Mouse (Mus musculus) gastrocnemius, postnatal 10 days (tissue): ENCODE measurements around the gene Pex16. TPM values are rescaled to one million over a fixed set of nuclear protein-coding genes. Genes with fewer than 3 reads are reported as not detected.

Source experiments
- DNase-seq: peaks from one replicate; pipeline ENCODE4 v3.0.0; 2021; ENCODE audit warnings: mixed read lengths
- long read RNA-seq, 2 experiments: library from polyadenylated mRNA; stranded (forward); transcript quantifications; one replicate each; pipeline ENCODE4 v2.0.0; 2021
- total RNA-seq, 2 experiments: library from RNA; stranded (reverse); gene quantifications; 2 replicates each; pipeline ENCODE4 v1.2.3; 2021

Pex16 gene
- 10 to 100 TPM; 19.0 to 22.2 TPM for total RNA-seq
- long read RNA-seq, experiment 1, transcript Pex16-201 (11 exons, 1,392 nt): major isoform, 22 of 23 reads
- long read RNA-seq, experiment 1, partial matches to known transcripts: 0 of 23 reads
- long read RNA-seq, experiment 1, other reads (novel, unspliced or antisense): 1 of 23 reads
- long read RNA-seq, experiment 2, transcript Pex16-201 (11 exons, 1,392 nt): major isoform, 12 of 15 reads
- long read RNA-seq, experiment 2, partial matches to known transcripts: 2 of 15 reads
- long read RNA-seq, experiment 2, other reads (novel, unspliced or antisense): 1 of 15 reads

DNA sequence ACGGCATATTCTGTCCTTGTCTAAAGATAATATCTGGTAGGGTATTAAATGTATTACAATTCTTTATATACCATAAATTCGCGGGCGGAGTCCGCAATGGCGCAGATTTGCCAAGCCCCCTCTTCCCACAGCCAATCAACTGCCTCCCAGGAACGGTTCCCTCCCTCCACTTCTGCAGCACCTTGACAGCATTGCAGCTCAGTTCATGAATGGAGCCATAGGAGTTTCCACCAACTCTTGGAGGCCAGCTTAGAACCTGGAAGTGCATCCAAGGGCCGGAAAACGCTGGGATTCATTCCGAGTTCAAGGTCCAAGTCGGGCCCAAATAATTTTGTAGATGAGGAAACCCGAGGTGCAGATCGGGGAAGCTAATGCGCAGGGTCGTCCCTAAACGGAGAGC lies at the start of gene Pex16, which contains the start of gene Large2:
Gene Pex16, plus strand, starts transcription at position 163 of the 400 bp plus-strand sequence.
Gene Large2, minus strand, starts transcription at position 356 of the 400 bp plus-strand sequence.
- DNase-seq: no peak

DNA sequence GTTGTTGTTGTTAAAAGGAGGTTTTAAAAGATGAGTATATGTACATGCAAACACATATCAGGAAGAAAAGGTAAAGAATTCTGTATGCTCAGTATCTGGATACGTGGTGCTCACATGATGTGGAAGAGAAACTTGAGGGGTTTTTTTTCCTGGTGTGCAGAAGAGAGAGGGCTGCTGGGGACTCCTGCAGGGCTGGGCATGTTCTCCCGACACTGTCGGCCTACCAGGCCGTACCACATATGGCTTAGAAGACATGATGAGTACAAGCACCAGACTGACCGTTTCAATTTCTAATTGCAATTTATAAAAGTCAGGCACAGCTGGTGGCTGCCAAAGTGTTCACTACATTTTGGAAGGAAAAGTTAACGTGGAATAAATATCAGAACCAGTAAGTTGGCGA lies 48.8 kb upstream of the Pex16 start:
- DNase-seq: no peak

DNA sequence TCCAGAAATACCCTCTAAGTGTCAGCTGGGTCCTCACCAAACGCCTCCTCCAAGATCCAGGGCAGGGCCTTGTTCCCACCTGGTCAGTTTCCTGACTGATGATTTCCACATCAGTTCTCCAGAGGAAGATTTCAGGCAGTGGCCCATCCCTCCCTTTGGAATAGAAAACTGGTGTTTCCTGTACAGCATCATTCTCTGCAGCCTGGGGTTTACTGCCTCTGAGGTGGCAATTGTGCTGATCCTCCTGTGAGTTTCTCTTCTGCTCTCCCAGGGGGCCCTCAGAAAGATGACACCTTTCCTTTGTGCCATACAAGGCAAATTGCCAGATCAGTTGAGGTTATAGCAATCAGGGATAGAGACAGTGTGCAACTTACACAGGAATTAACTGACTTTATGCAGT lies 48.3 kb upstream of the Pex16 start:
- DNase-seq: no peak

- no peak for DNase-seq
Observed at GRCm38 (mm10) chr2:92327601-92328000, 46.9 kb upstream of the Pex16 start.

- no peak for DNase-seq
Observed at GRCm38 (mm10) chr2:92328206-92328605, 46.3 kb upstream of the Pex16 start.

GRCm38 (mm10) chr2:92330840-92331239 lies 43.6 kb upstream of the Pex16 start:
- DNase-seq: no peak

DNA sequence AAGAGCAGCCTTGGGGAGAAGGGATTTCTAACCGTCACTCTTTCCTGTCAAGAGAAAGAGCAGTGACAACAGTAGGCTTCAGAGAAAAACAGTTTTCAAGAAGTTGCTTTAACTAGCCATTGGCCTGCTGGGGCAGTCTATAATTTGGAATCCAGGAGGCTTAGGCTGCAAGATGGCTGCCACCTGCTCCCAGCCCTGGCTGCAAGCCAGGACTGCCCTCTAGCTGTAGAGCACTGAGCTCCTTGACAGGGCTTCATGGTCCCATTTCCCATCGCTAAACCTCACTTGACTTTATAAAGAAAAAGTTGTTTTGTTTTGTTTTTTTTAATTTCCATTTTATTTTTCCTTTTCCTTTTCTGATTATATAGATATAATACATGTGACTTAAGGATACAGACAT lies 43.1 kb upstream of the Pex16 start:
- DNase-seq: no peak

DNA sequence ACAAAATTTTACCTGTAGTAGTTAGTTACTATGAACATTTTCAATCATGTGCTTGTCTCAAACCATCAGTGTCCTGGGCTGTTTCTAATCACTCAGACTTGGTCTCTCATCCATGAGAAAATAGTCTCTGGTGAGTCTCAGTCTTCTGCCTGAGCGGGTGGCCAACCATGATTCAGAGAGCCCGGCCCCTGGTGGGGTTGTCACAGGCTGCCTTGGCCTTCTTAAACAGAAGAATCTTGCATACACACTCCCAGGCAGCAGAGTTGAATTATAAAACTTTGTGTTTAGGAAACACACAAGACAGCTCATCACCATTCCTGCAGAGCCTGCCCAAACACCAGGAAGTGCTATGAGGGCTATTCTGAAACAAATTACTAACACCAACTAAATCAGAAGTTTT lies 42.6 kb upstream of the Pex16 start:
- DNase-seq: no peak

GRCm38 (mm10) chr2:92342418-92342817 lies 32.1 kb upstream of the Pex16 start:
- no peak for DNase-seq

DNA sequence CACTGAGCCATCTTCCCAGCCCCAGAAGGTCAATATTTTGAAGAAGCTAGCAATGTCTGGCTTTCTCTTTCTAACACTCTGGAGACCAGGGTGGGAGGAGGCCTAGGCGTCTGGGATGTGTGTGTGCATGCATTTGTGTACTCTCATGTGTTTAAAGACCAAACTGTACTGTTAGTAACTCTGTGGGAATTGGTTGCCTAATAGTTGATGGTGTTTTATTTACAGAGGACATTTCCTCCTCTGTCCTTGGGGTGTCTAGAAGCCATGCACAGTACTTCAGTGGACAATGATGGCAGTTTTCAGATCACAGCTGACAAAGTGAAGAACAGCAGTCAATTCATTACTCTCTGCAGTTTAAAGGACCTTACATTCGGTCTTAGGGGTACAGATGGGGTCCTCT lies 27.3 kb upstream of the Pex16 start:
- DNase-seq: no peak

- no peak for DNase-seq
Observed at GRCm38 (mm10) chr2:92349589-92350425, 24.7 kb upstream of the Pex16 start.

DNA sequence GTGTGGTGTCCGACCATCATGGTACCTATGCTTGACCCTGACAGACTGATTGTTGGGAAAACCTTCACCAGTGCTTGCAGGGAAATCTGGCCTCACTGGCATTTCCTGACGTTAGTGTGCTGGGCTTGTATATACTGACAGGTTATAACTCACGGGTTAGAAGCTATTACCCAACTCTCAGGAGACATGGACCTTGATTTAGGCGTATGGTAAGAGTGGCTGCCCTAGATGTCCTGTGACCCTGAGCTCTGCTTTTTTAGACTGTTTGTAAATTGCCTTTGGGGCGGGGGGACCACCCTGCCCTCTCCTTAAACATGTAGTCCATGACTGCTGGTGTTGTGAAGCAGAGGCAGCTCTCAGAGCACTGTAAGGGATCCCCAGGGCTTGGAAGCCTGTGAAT lies 23.8 kb upstream of the Pex16 start:
- DNase-seq: no peak

GRCm38 (mm10) chr2:92353402-92353801 lies 21.1 kb upstream of the Pex16 start:
- no peak for DNase-seq

- no peak for DNase-seq
Observed at GRCm38 (mm10) chr2:92354224-92354623, 20.3 kb upstream of the Pex16 start.

GRCm38 (mm10) chr2:92359301-92359700 lies 15.2 kb upstream of the Pex16 start:
- DNase-seq: no peak

DNA sequence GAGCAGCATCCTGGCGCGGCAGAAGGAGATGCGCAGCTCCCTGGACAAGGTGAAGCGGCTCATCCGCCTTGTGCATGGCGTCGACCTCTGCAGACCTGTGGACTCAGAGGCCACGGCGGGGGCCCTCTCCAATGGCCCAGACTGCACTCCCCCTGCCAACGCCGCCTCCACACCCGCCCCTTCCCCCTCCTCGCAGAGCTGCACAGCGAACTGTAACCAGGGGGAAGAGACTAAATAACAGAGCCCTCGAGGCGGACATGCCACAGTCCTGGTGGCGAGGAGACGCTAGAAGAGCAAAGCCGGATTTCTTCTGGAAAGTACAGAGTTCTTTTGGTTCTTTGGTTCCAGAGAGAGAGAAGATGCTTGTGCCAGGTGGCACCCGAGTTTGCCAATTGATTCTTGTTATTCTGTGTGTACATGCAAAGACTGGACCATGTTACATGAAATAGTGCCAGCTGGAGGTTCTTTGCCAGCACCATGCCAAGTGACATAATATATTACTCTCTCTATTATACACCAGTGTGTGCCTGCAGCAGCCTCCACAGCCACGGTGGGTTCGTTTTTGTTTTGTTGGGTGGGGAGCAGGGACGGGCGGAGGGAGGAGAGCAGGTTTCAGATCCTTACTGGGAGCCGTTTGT lies 14.2 kb upstream of the Pex16 start:
- no peak for DNase-seq

- DNase-seq: no peak
Observed at GRCm38 (mm10) chr2:92360893-92361292, 13.6 kb upstream of the Pex16 start.

- no peak for DNase-seq
Observed at GRCm38 (mm10) chr2:92361795-92362194, 12.7 kb upstream of the Pex16 start.

GRCm38 (mm10) chr2:92362571-92363228 lies 11.8 kb upstream of the Pex16 start:
- no peak for DNase-seq

DNA sequence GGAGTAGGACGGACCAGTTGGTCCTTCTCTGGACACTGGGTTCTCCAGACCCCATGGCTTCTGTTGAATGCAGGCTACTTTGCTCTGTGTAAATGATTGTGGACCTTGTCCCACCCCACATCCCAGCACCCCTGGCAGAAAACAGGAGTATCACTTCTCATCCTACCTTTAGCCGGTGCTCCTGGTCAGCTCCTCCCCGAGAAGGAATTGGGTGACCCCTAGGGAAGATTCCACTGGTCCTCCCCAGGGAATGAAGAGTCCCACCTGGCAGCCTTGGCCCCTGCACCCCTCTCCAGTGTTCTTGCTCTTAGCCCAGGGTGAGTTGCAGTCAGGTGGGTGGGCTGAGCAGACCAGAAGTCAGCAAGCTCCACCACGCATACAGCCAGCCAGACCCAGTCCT lies 10.4 kb upstream of the Pex16 start:
- no peak for DNase-seq

DNA sequence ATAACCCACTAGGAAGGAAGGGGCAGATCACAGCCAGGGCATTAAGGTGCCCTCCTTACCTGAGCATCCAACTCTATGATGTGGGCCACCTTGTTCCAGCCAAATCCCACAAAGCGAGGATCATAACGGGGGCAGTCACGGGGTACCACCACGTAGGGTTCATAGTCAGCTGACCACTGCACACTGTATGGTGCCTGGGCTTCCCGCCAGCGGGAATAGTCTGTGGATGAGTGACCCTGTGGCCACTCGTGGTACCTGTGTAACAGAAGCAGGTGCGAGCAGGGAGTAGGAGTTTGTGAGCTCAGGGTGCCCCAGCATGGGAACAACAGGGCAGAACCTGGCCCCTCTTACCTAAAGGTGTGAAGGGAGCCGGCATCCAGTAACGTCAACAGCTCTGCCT lies 8.9 kb upstream of the Pex16 start:
- no peak for DNase-seq

- DNase-seq: no peak
Observed at GRCm38 (mm10) chr2:92367383-92368029, 7.0 kb upstream of the Pex16 start.
